Mouse (Mus musculus) C2C12 (cell line): ENCODE measurements around the gene Klf16.

ENCODE experiments used
- CEBPB ChIP-seq: IDR thresholded peaks from one replicate; pipeline ENCODE4 v1.6.1; 2011; ENCODE audit warnings: low read depth, mild to moderate bottlenecking, control low read depth, moderate library complexity
- CTCF ChIP-seq: IDR thresholded peaks from one replicate; pipeline ENCODE4 v1.5.1; 2011; ENCODE audit not compliant: control insufficient read depth, insufficient read depth, insufficient read length
- MYOD1 ChIP-seq: IDR thresholded peaks from one replicate; pipeline ENCODE4 v1.6.1; 2011; ENCODE audit warnings: low read depth; ENCODE audit not compliant: control insufficient read depth, insufficient read length
- USF1 ChIP-seq: IDR thresholded peaks from one replicate; pipeline ENCODE4 v1.6.1; 2011; ENCODE audit warnings: low read depth, mild to moderate bottlenecking, control low read depth, moderate library complexity

GRCm38 (mm10) chr10:80618181-80618580, 41.1 kb upstream of the Klf16 start:
- TF ChIP-seq CTCF (no peak), MYOD1 (no peak), USF1 (no peak), CEBPB (no peak)
